Mouse (Mus musculus): Measurements from ENCODE around the gene Chst3.
"Not testable (repeated sequence)": the region's sequence is repeated elsewhere in the genome, so short reads cannot be mapped to it uniquely, and the experiment has no call there.

The Chst3 gene

GRCm38 (mm10) chr10:60156016-60156415 lies 63.0 kb downstream of the Chst3 start:
- no peak for DNase-seq

- no peak for DNase-seq
These were observed 67.9 kb downstream of the Chst3 start for GRCm38 (mm10) chr10:60151107-60151663.

GRCm38 (mm10) chr10:60148087-60148486 lies 71.0 kb downstream of the Chst3 start:
- DNase-seq: peak; percentile 85

GRCm38 (mm10) chr10:60147510-60148047 lies 71.5 kb downstream of the Chst3 start:
- not testable (repeated sequence) for DNase-seq

GRCm38 (mm10) chr10:60141656-60142160 lies 77.4 kb downstream of the Chst3 start:
- no peak for DNase-seq

GRCm38 (mm10) chr10:60140751-60141150 lies 78.3 kb downstream of the Chst3 start:
- no peak for DNase-seq

- no peak for DNase-seq
These were observed 80.4 kb downstream of the Chst3 start for GRCm38 (mm10) chr10:60138680-60139079.

GRCm38 (mm10) chr10:60136935-60137334 lies 82.1 kb downstream of the Chst3 start:
- DNase-seq: no peak

GRCm38 (mm10) chr10:60136010-60136409 lies 83.0 kb downstream of the Chst3 start:
- not testable (repeated sequence) for DNase-seq

GRCm38 (mm10) chr10:60134201-60134600 lies 84.9 kb downstream of the Chst3 start:
- no peak for DNase-seq

- DNase-seq: no peak
These were observed 85.6 kb downstream of the Chst3 start for GRCm38 (mm10) chr10:60133501-60133900.
